Mouse (Mus musculus): ENCODE data around the gene Sfpq.

Gene Sfpq

DNA sequence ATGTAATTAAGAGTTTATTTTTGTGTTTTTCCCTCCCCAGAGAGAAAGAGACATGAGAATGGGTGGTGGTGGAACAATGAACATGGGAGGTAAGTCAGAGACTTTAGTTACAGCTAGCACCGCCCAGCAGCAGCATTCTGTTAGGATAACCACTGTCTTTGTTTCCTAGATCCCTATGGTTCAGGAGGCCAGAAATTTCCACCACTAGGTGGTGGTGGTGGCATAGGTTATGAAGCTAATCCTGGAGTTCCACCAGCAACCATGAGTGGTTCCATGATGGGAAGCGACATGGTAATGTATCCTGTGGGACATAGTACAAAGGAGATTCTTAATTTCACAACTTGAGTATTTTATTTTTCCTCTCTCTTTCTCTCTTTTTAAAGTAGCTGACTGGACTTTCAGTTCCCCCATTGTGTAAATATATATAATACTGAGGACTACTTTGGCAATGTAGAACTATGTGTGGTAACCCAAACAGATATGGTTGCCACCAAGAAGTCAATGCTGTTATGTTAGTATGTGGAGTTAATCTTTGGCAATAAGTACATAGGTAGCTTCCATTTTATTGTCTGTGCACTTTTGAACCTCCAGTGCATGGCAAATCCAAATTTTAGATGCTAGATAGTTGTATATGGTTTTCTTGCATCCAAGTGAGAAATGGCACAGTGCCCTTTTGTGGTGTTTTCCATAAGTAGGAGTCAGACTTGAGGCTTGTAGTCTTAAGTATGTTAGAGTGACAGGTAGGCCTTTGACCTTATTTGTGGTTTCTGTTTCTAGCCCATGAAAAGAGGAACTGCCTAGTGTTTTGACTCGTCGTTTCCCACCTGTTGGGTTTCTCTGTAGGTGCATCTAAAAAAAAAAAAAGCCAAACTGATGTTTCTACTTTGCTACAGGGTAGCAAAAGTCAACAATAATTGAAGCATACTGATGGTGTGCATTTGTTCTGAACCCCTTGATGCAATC lies 6.4 kb downstream of the Sfpq start:
- DNase-seq, result peak; percentile 72 to 78

DNA sequence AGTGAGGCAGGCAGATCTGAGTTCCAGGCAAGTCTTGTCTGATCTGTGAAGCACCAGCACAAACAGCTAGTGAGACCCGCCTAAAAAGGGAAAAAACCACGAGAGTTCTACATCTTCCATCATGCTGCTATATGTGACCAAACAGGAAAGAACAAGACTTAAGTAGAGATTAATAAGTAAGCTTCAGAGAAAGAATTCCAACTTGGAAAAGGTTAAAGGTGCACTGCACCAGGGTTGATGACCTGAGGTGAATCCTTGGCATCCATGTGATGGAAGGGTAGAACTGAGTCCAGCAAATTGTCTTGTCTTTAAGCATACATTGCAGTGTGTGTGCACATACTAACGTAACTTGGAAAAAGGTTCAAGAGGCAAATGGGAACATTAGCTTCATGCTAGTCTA lies 16.0 kb downstream of the Sfpq start:
- no peak for DNase-seq

DNA sequence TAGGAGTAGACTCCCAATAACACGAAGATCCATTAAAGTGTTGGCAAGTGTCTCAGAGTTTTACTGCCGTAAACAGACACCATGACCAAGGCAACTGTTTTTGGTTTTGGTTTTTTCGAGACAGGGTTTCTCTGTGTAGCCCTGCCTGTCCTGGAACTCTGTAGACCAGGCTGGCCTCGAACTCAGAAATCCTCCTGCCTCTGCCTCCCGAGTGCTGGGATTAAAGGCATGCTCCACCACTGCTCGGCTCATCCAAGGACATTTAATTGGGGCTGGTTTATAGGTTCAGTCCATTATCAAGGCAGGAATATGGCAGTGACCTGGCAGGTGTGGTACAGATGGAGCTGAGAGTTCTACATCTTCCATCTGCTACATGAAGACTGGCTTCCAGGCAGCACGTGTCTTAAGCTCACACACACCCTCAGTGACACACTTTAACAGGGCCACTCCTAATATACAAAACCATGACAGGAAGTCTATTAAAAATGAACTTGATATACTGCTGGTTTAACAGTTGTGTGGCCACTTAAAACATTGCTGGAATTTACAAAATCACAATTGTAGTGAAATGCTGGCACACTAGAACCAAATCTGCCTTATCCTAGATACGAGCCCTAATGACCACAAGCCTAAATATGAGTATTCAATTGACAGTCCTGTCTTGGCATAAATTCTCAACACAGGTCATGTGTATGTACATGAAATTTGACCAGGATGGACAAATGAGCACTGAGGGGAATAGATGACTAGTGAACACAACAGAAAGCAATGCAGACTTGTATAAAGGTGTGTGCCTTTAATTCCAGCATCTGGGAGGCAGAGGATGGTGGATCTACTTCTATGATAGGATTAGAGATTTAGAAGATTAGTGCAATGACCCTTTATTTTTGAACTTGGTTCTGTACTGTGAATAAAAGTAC lies 17.0 kb downstream of the Sfpq start:
- DNase-seq, result no peak

DNA sequence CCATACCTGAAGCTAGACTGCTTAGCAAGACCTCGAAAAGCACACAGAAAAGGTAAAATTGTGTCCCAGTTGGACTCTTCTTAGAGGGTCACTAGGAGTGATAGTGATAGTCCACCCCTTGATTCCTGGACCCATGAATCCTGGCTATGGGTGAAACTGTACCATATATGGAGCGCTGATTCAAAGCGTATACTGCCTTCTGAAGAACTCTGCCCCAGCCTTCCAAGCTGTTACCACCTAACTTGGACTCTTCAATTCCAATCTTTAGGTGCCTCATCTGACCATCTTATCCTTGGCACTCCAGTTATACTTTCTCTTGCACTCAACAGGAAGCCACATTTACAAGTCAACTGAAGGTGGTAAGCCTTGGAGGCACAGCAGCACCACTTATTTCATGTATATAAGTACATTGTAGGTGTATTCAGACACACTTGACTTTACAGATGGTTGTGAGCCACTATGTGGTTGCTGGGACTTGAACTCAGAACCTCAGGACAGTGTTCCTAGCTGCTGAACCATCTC lies 17.8 kb downstream of the Sfpq start:
- DNase-seq, result no peak

DNA sequence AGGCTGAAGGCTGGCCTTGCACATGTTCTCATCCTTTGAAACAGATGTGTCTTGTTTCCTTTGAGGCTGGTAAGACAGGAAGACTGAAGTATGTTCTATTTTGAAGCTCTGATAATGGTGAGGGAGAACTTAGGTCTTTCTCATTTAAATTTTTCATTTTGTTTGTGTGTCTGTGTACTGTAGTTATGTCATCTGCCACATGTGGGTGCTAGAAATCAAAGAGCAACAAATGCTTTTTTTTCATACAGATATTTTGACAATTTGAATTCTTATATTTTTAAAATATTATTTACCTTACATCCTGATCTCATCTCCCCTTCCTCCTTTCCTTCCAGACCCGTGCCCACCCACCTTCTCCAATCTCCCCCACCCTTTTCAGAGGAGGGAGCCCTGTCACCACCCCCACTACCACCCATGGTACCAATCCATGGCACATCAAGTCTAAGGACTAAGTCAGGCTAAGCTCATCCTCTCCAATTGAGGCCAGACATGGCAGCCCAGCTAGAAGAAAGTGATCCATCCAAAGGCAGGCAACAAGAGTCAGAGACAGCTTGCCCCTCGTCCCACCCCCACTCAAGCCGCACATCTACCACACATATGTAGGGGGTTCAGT lies 18.9 kb downstream of the Sfpq start:
- no peak for DNase-seq

DNA sequence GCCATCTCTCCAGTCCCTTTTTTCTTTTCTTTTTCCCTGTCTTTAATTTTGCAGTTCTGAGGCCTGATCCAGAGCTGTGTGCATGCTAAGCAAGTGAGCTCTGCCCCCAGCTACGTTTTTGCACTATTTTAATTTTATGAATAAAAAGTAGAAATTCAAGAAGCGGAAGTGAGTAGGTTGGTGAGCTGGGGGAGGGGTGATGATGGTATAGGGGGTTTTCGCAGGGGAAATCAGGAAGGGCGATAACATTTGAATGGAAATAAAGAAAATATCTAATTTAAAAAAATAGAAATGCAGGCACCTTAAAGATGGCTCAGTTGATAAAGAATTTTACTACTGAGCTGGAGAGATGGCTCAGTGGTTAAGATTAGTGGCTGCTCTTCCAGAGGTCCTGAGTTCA lies 22.4 kb downstream of the Sfpq start:
- no peak for DNase-seq

DNA sequence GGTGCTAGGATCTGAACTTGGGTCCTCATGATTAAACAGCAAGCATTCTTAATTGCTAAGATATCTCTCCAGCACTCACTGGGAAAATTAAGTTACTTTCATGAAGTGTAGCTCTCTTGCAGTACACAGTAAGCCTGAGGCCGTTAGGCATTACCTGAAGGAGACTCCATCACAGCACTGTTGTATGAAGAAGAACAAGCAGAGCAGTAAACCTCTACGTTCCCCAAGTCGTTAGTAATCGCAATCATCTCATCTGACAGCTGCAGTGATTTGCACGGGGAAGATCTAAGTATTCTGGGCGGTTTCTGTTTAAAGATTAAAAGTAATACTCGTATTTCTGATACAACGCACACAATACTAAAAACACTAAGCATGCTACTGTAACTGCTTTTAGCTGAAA lies 30.0 kb downstream of the Sfpq start:
- no peak for DNase-seq

DNA sequence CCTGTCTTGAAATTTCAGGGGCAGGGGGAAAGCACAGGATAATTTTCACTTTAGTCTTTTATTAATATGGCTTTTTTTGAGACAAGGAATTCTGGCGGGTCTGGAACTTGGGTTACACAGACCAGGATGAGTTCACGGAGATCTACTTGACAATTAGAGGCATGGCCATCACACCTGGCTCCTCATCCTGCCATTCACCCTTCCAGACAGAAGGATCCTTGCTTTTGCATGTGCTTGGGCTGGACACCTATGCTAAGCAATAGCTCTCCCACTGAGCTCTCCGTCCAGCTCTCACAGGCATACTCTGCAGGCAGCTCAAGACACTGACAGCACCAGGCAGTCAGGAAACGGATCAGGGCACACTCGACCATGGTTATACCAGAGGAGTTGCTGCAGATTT lies 31.9 kb downstream of the Sfpq start:
- no peak for DNase-seq

DNA sequence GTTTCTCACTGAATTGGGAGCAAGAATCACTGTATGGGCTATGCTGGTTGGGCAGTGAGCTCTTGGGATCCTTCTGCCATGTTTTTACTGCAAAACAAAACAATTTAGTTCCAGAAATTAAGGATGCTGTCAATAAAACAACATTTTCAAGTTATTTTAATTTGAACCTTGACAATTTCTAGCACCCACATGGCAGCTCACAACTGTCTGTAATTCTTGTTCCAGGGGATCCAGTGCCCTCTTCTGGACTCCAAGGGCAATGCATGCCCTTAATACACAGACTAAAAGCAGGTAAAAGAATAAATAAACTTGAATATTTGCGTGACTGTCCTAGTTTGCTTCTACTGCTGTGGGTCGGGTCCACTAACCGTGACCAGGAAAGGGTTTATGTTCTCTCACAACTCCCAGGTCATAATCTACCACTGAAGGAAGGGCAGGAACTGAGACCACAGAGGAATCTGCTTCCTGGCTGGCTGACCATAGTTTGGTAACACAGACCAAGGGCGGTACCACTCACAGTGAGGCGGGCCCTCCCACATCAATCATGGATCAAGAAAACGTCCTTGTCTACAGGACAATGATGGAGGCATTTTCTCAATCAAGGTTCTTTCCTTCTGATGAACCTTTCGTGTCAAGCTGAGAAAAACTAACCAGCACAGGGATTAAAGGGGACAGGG lies 33.5 kb downstream of the Sfpq start:
- DNase-seq, result no peak

DNA sequence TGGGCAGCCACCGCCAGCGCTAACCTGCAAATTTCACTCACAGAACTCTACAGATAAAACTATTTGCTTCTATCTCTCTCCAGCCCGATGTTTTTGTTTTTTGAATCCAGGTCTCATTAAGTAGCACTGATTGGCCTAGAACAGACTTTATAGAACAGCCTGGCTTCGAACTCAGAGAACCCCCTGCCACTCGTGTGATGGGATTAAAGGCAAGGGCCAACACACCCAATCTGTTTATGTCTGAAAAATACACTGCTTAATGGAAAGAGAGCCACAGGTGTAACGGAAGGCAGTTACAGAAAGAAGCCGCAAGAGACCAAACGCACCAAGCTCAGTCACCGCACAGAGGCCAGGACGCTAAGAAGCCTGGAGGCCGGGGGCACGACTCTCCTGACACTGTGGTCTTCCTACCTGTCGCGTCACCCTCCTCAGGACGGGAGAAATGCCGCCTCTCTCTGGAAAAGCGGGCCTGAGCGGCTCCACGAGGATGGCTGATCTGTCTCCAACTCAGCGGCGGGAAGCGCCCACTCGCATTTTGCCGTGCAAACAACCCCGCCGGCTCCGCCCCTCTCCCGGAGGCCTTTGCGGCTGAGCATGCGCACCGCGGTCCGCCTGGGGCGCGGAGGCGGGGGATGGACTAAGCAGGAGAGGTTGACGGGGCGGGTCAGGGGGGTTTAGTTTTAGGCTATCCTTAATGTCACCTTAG lies 39.6 kb downstream of the Sfpq start, which contains the start of gene Zmym1:
Gene Zmym1 (minus strand): TSS at position 568 of the 706 bp plus-strand sequence.
- DNase-seq, result peak; percentile 93

DNA sequence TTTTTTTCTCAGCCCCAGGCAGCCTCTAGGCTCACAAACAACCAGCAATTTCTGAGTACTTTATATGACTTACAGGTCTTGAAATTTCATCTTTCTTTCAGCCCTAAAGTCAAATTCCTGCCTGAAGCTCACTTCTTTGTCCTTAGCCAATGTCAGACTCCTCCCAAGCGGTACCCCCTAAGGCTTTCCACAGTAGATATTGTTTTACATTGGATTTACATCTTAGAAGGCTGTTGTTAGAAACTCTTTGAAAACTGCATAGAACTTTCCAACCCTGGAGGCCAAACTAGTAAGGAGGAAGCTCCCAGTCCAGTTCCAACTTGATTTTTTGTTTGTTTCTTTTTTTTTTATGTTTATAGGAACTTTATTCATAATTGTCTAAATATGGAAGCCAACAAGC lies 42.9 kb downstream of the Sfpq start:
- DNase-seq, result no peak

DNA sequence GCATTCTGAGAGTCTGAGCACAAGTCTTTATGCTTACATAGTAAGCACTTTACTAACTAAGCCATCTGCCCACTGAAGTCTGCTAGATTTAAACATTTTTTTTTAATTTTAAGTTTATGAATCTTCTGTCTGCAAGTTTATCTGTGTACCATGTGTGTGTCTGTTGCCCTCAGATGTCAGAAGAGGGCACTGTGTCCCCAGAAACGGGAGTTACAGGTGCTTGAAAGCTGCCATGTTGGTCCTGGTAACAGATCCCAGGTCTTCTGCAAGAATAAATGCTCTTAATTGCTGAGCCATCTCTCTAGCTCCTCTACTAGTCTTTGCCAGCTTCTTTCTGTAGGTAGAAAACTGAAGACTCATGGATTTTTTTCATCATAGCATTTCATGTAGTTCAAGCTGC lies 53.8 kb downstream of the Sfpq start:
- DNase-seq, result no peak

DNA sequence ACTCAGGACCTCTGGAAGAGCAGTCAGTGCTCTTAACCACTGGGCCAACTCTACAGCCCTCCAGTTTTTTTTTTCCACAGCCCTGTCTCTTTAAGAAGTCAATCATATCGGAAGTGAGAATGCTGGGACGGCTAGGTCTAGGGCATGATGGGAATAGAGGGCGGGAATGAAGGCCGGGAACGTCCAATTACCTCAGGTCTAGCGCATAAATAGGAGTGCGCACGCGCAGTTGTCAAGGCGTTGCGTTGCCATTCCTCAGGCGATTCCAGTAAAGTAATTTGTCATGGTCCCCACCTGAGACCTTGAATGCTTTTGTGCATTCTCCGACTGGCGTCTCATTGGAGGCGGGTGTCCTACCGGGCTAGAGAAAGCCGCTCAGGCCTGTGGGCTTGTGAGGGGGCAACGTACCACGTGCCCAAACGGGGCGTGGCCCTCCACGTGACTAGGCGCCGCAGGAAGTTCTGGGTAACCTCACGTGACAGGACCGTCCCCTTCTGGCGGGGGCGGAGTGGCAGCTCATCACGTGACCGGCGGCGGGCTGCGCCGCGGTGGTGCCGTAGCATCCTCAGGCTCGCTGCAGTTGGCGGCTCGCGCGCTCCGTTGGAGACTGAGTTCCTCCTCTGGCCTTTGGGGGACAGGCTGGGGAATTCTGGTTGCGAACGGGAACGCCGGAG lies 55.9 kb downstream of the Sfpq start, which contains the start of gene Zmym6:
Gene Zmym6 (plus strand): TSS at position 509 of the 674 bp plus-strand sequence.
- DNase-seq, result peak; percentile 97 to 99

DNA sequence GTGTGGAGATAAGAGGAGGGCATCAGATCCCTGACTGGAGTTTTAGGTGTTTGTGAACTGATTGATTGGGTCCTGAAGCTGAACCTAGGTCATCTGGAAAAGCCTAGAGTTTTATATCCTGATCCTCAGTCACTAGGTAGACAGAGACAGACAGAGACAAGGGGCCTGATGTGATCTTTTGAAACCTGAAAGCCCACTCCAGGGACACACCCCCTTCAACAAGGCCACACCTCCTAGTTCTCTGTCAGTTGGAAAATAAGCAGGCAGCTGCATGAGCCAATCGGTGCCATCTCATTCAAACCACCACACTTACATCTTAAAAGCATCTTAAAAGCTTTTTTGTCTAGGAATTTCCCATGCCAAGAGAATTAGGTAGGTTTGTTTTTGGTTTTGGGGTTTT lies 59.7 kb downstream of the Sfpq start:
- no peak for DNase-seq

DNA sequence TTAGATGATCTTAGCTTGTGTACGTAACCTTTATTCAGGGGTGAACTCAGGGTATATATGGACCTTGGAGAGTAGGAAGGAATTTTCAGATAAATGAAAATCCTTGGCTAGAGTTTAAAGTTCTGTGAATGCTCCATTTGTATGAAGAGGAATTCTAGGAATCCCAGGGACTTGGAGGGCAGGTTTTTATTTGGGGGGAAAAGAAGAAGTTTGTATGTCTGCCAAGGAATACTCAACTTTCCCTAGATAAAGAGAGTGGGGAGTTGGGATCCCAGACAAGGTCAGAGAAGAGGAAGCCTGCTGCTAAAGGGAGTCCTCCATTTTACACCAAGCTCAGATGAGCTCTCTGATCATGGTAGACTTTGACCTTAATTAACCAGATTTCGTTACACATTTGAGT lies 62.0 kb downstream of the Sfpq start:
- no peak for DNase-seq

DNA sequence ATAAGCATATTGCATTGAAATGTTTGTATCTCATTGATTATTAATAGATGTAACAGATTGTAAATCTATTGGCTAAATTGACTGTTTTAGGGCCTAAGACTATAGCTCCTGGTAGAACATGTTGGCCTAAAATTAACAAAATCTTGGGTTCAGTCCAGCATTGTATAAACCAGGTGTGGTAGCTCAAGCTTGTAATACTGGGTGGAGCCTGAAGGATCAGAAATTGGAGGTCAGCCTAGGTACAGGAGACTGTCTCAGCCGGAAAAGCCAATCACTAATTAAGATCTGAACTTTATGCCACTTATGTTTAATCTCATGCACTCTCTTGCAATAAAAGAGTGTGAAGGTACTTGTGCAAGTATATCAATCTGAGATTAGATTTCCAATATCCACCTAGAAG lies 64.6 kb downstream of the Sfpq start:
- no peak for DNase-seq

All from cerebellum, postnatal 14 days (tissue).